Mouse (Mus musculus): ENCODE data around the gene Steap3. TPM values are rescaled to one million over a fixed set of nuclear protein-coding genes. Genes with fewer than 3 reads are reported as not detected.

The Steap3 gene
- polyA plus RNA-seq, 1 experiment from 2014 or later = 3.3 TPM

- no peaks in the 10 kb centered on the region for H3K9me3 ChIP-seq (replicated peaks; ENCODE audit: control insufficient read depth, low read length)
- H3K4me3 ChIP-seq (ENCODE audit: low read depth, low read length) = no peak overlapping the region
- DNase-seq (ENCODE audit: low spot score) (no peak), ATAC-seq (replicated peaks; ENCODE audit: insufficient number of reproducible peaks, low FRiP score, low TSS enrichment, low read depth) (no peak)
- no peaks in the 10 kb centered on the region for H3K27me3 ChIP-seq (ENCODE audit: control insufficient read depth, insufficient read depth, low read length)
- no peaks in the 10 kb centered on the region for H3K36me3 ChIP-seq (replicated peaks; ENCODE audit: control insufficient read depth, insufficient read depth, low read depth, low read length)
- no peak overlapping the region for H3K27ac ChIP-seq (replicated peaks; ENCODE audit: low read depth, low read length)
- H3K9ac ChIP-seq (replicated peaks; ENCODE audit: low read length) = no peak overlapping the region
- H3K4me1 ChIP-seq (ENCODE audit: control insufficient read depth, insufficient read depth, low read length) = no peaks in the 10 kb centered on the region
- H3K4me2 ChIP-seq (ENCODE audit: low read depth, low read length) = no peak overlapping the region
- WGBS = 71% methylated on average over 11 of the region's 11 CpGs
Observed at GRCm38 (mm10) chr1:120208502-120209230, 63.8 kb downstream of the Steap3 start.

GRCm38 (mm10) chr1:120207568-120207967, 64.9 kb downstream of the Steap3 start:
- no peak overlapping the region for H3K4me3 ChIP-seq (ENCODE audit: low read depth, low read length)
- no peak overlapping the region for H3K9ac ChIP-seq (replicated peaks; ENCODE audit: low read length)
- H3K27me3 ChIP-seq (ENCODE audit: control insufficient read depth, insufficient read depth, low read length) = no peaks in the 10 kb centered on the region
- no peaks in the 10 kb centered on the region for H3K4me1 ChIP-seq (ENCODE audit: control insufficient read depth, insufficient read depth, low read length)
- DNase-seq (ENCODE audit: low spot score) (no peak), ATAC-seq (replicated peaks; ENCODE audit: insufficient number of reproducible peaks, low FRiP score, low TSS enrichment, low read depth) (no peak)
- no peaks in the 10 kb centered on the region for H3K36me3 ChIP-seq (replicated peaks; ENCODE audit: control insufficient read depth, insufficient read depth, low read depth, low read length)
- no peak overlapping the region for H3K4me2 ChIP-seq (ENCODE audit: low read depth, low read length)
- H3K27ac ChIP-seq (replicated peaks; ENCODE audit: low read depth, low read length) = no peak overlapping the region
- no peaks in the 10 kb centered on the region for H3K9me3 ChIP-seq (replicated peaks; ENCODE audit: control insufficient read depth, low read length)
- 68% methylated on average over 6 of the region's 6 CpGs for WGBS

- H3K4me2 ChIP-seq (ENCODE audit: low read depth, low read length) = no peak overlapping the region
- DNase-seq (ENCODE audit: low spot score) (no peak), ATAC-seq (replicated peaks; ENCODE audit: insufficient number of reproducible peaks, low FRiP score, low TSS enrichment, low read depth) (no peak)
- WGBS = 38% methylated on average over 1 of the region's 1 CpGs
- H3K9ac ChIP-seq (replicated peaks; ENCODE audit: low read length) = no peak overlapping the region
- H3K36me3 ChIP-seq (replicated peaks; ENCODE audit: control insufficient read depth, insufficient read depth, low read depth, low read length) = no peaks in the 10 kb centered on the region
- no peaks in the 10 kb centered on the region for H3K4me1 ChIP-seq (ENCODE audit: control insufficient read depth, insufficient read depth, low read length)
- no peaks in the 10 kb centered on the region for H3K9me3 ChIP-seq (replicated peaks; ENCODE audit: control insufficient read depth, low read length)
- H3K4me3 ChIP-seq (ENCODE audit: low read depth, low read length) = no peak overlapping the region
- H3K27ac ChIP-seq (replicated peaks; ENCODE audit: low read depth, low read length) = no peak overlapping the region
- no peaks in the 10 kb centered on the region for H3K27me3 ChIP-seq (ENCODE audit: control insufficient read depth, insufficient read depth, low read length)
Observed at GRCm38 (mm10) chr1:120204834-120205233, 67.7 kb downstream of the Steap3 start.

GRCm38 (mm10) chr1:120203836-120204235, 68.7 kb downstream of the Steap3 start:
- H3K27me3 ChIP-seq (ENCODE audit: control insufficient read depth, insufficient read depth, low read length) = no peaks in the 10 kb centered on the region
- no peak overlapping the region for H3K27ac ChIP-seq (replicated peaks; ENCODE audit: low read depth, low read length)
- no peak overlapping the region for H3K4me2 ChIP-seq (ENCODE audit: low read depth, low read length)
- no peaks in the 10 kb centered on the region for H3K36me3 ChIP-seq (replicated peaks; ENCODE audit: control insufficient read depth, insufficient read depth, low read depth, low read length)
- ATAC-seq (replicated peaks; ENCODE audit: insufficient number of reproducible peaks, low FRiP score, low TSS enrichment, low read depth) = no peak
- H3K9me3 ChIP-seq (replicated peaks; ENCODE audit: control insufficient read depth, low read length) = no peaks in the 10 kb centered on the region
- DNase-seq (ENCODE audit: low spot score) = no peak
- WGBS = 77% methylated on average over 5 of the region's 5 CpGs
- H3K9ac ChIP-seq (replicated peaks; ENCODE audit: low read length) = no peak overlapping the region
- H3K4me1 ChIP-seq (ENCODE audit: control insufficient read depth, insufficient read depth, low read length) = no peaks in the 10 kb centered on the region
- no peak overlapping the region for H3K4me3 ChIP-seq (ENCODE audit: low read depth, low read length)

- 66% methylated on average over 3 of the region's 3 CpGs for WGBS
Observed at GRCm38 (mm10) chr1:120202542-120202941, 70.0 kb downstream of the Steap3 start.

GRCm38 (mm10) chr1:120198942-120199341, 73.6 kb downstream of the Steap3 start:
- Histone ChIP-seq H3K9me3 (replicated peaks; ENCODE audit: control insufficient read depth, low read length) (no peaks in the 10 kb centered on the region), H3K4me2 (ENCODE audit: low read depth, low read length) (no peak overlapping the region), H3K36me3 (replicated peaks; ENCODE audit: control insufficient read depth, insufficient read depth, low read depth, low read length) (no peaks in the 10 kb centered on the region), H3K9ac (replicated peaks; ENCODE audit: low read length) (no peak overlapping the region), H3K4me3 (ENCODE audit: low read depth, low read length) (no peak overlapping the region), H3K27ac (replicated peaks; ENCODE audit: low read depth, low read length) (no peak overlapping the region), H3K27me3 (ENCODE audit: control insufficient read depth, insufficient read depth, low read length) (no peaks in the 10 kb centered on the region), H3K4me1 (ENCODE audit: control insufficient read depth, insufficient read depth, low read length) (no peaks in the 10 kb centered on the region)
- 90% methylated on average over 4 of the region's 4 CpGs for WGBS
- no peak for DNase-seq (ENCODE audit: low spot score)
- no peak for ATAC-seq (replicated peaks; ENCODE audit: insufficient number of reproducible peaks, low FRiP score, low TSS enrichment, low read depth)

More at GRCm38 (mm10) chr1:120202542-120202941, 70.0 kb downstream of the Steap3 start:
- H3K4me2 ChIP-seq (ENCODE audit: low read depth, low read length) = no peak overlapping the region
- H3K9ac ChIP-seq (replicated peaks; ENCODE audit: low read length) = no peak overlapping the region
- H3K4me1 ChIP-seq (ENCODE audit: control insufficient read depth, insufficient read depth, low read length) = no peaks in the 10 kb centered on the region
- no peaks in the 10 kb centered on the region for H3K27me3 ChIP-seq (ENCODE audit: control insufficient read depth, insufficient read depth, low read length)
- DNase-seq (ENCODE audit: low spot score) = no peak
- H3K4me3 ChIP-seq (ENCODE audit: low read depth, low read length) = no peak overlapping the region
- no peak for ATAC-seq (replicated peaks; ENCODE audit: insufficient number of reproducible peaks, low FRiP score, low TSS enrichment, low read depth)
- no peaks in the 10 kb centered on the region for H3K36me3 ChIP-seq (replicated peaks; ENCODE audit: control insufficient read depth, insufficient read depth, low read depth, low read length)
- no peaks in the 10 kb centered on the region for H3K9me3 ChIP-seq (replicated peaks; ENCODE audit: control insufficient read depth, low read length)
- no peak overlapping the region for H3K27ac ChIP-seq (replicated peaks; ENCODE audit: low read depth, low read length)

- Histone ChIP-seq H3K36me3 (replicated peaks; ENCODE audit: control insufficient read depth, insufficient read depth, low read depth, low read length) (no peaks in the 10 kb centered on the region), H3K4me1 (ENCODE audit: control insufficient read depth, insufficient read depth, low read length) (no peaks in the 10 kb centered on the region), H3K4me2 (ENCODE audit: low read depth, low read length) (no peak overlapping the region), H3K27me3 (ENCODE audit: control insufficient read depth, insufficient read depth, low read length) (no peaks in the 10 kb centered on the region), H3K27ac (replicated peaks; ENCODE audit: low read depth, low read length) (no peak overlapping the region), H3K9ac (replicated peaks; ENCODE audit: low read length) (no peak overlapping the region), H3K4me3 (ENCODE audit: low read depth, low read length) (no peak overlapping the region), H3K9me3 (replicated peaks; ENCODE audit: control insufficient read depth, low read length) (no peaks in the 10 kb centered on the region)
- WGBS = 49% methylated on average over 3 of the region's 3 CpGs
- DNase-seq (ENCODE audit: low spot score) (no peak), ATAC-seq (replicated peaks; ENCODE audit: insufficient number of reproducible peaks, low FRiP score, low TSS enrichment, low read depth) (no peak)
Observed at GRCm38 (mm10) chr1:120198151-120198550, 74.4 kb downstream of the Steap3 start.

GRCm38 (mm10) chr1:120197189-120197588, 75.3 kb downstream of the Steap3 start:
- Histone ChIP-seq H3K36me3 (replicated peaks; ENCODE audit: control insufficient read depth, insufficient read depth, low read depth, low read length) (no peaks in the 10 kb centered on the region), H3K4me1 (ENCODE audit: control insufficient read depth, insufficient read depth, low read length) (no peaks in the 10 kb centered on the region), H3K4me2 (ENCODE audit: low read depth, low read length) (no peak overlapping the region), H3K9ac (replicated peaks; ENCODE audit: low read length) (no peak overlapping the region), H3K4me3 (ENCODE audit: low read depth, low read length) (no peak overlapping the region), H3K27me3 (ENCODE audit: control insufficient read depth, insufficient read depth, low read length) (no peaks in the 10 kb centered on the region), H3K9me3 (replicated peaks; ENCODE audit: control insufficient read depth, low read length) (no peaks in the 10 kb centered on the region), H3K27ac (replicated peaks; ENCODE audit: low read depth, low read length) (no peak overlapping the region)
- WGBS = 21% methylated on average over 5 of the region's 5 CpGs
- ATAC-seq (replicated peaks; ENCODE audit: insufficient number of reproducible peaks, low FRiP score, low TSS enrichment, low read depth) = 0 out of 2 replicates have a peak, but pooled peaks have one; percentile 29
- peak; percentile 73 for DNase-seq (ENCODE audit: low spot score)

Data from embryonic facial prominence, embryonic 11.5 days (tissue).